Mouse (Mus musculus): ENCODE data around the gene Lrfn3.
A peak's percentile ranks its signal among the peaks of the same experiment; 100 is the strongest.

Gene Lrfn3

GRCm38 (mm10) chr7:30310136-30310535 is 52.4 kb downstream of the Lrfn3 start:
- DNase-seq: no peak

DNA sequence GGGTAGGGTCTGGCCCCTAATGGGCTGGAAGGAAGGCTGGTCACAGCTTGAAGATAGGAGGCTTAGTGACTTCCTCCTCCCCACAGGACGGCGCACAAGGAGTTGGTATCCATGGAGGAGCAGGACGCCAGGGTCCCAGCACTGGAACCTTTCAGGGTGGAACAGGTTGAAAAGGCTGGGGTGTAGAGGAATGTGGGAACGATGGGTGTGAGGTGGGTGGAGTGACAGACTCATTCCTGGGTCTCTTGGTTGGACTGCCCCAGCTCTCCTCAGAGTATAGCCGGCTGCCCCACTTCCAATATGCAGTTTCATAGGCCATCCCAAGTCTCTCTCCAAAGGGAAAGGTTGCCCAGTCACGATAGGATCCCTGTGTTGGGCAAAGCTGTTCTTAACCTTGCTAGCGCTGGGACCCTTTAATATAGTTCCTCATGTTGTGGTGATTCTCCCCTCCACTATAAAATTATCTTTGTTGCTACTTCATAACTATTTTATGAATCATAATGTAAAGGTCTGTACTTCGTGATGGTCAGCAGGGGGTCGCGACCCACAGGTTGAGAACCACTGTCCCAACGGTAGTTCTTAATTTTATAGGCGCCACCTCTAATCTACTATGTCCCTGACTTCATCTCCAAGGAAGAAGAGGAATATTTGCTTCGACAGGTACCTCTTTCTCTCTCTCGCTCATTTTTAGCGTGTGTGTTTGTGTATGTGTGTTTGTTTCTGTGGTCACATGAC is 53.0 kb downstream of the Lrfn3 start:
- DNase-seq: no peak

DNA sequence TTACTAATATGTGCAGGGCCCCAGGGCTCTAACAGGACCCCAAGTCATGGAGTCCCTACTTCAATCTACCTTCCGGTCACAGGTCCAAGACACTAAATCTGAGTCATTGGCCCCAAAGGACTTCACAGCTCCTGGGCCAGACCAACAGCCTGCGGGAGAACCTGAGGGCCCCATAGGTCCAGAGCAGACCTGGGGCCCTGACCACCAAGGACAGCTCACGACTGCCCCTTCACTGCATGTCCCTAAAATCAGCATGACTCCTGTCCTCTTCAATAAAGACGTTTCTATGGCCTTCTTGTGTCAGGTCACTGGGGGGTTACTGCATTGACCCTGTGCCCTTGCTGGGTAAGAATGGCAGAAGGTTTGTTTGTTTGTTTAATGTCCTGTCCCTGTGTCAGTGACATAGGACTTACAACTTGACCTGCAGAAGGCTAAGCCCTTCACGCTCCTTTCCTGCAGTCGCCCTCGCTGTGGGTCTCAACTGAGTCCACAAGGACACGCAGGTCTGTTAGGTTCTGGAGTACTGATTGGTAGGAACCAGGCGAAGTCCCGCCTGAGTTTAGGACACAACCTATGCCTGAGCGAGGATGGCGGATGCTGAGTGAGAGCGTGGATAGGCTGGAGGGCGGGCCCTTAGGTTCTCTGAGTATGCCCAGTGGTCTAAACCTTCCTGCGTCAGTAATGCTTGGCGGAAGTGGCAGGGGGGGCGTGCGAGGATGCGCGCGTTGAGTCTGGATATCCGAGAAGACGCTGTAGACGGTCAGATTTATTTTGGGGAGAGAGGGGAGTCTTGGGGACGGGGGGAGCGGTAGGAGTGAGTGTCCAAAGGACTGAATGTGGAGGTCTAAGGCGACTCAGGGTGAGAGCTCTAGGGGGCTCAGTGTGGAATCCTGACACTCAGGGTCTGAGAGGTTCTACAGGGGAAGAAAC is 54.2 kb downstream of the Lrfn3 start, which contains the start of gene Alkbh6:
Alkbh6 (plus strand) TSS at position 642 of the 930 bp plus-strand sequence.
- peak; percentile 98 for DNase-seq

GRCm38 (mm10) chr7:30306083-30306779 is 56.3 kb downstream of the Lrfn3 start:
- no peak for DNase-seq

All from layer of hippocampus, adult 9-11 months (tissue).